Mouse (Mus musculus) brain, adult 10 weeks (tissue): Measurements from ENCODE around the gene Olfr94. TPM values are rescaled to one million over a fixed set of nuclear protein-coding genes. Genes with fewer than 3 reads are reported as not detected.

ENCODE experiments used
- polyA plus RNA-seq: library from polyadenylated mRNA; stranded (reverse); fragments of 350-450 nt; fragmentation: Illumina TruSeq; extraction: RNeasy Lipid Tissue Mini Kit (QIAGEN cat#74804); gene quantifications from one replicate; pipeline ENCODE4 v1.2.3, GENCODE M21; 2015; ENCODE audit warnings: low read depth, low replicate concordance

Olfr94 gene
- polyA plus RNA-seq, result not detected

DNA sequence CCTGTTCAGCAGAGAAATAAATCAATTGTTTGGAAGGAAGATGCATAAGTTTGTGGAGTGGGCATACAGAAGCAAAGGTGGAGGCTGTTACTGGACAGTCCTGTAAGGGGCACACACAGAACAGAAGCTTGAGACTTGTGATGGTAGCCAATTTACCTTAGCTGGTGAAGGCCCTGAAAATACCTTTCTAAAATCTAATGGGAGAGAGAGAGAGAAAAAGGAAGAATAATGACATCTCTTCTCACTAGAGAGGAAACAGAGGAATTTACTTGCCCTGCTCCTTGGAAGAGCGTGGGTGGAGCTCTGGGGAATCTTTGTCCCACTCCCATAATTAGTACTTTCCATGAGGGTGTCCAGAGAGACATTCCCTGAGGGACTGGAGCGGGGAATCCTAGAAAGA is at the start of gene Olfr94:
Olfr94 (minus strand) TSS at position 101 of the 400 bp plus-strand sequence.

DNA sequence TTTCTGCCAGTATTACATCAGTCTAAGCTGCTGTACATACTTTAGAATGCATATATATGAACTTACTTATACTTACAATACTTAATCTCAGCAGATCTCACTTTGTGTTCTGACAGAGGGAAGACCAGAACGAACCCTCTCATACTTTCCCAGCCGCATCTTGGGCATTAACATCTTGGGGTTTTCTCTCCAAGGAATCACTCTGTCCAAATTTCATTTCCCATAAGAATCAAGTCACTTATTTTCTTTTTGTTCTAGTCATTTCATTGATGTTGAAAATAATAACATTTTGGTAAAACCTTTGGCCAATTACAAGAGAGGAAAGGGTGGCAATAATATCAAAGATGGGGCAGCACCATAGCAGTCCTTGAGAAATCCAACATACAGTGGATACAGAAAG is 36.4 kb upstream of the Olfr94 start, which contains the start of gene Olfr97:
Olfr97 (minus strand) TSS at position 101 of the 400 bp plus-strand sequence.

DNA sequence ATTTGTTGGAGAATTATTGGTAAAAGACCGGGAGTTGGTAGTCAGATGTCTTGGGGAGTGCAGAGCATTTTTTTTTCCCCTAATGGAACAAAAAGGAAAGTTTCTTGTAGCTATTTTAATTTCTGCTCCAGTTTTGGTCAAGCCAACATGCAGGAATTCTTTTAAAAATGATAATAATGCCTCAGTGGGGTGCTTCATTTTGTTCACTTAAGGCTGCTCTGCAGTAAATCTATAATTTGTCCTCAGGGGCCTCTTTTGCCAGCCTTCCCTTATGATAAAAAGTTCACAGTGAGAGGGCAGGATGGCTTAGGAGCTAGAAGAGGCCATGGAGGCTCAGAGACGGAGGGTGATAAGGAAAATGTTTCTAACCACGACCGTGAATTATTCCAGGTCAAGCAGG is 19.1 kb upstream of the Olfr94 start, which contains the start of gene Olfr96:
Olfr96 (plus strand) TSS at position 301 of the 400 bp plus-strand sequence.

DNA sequence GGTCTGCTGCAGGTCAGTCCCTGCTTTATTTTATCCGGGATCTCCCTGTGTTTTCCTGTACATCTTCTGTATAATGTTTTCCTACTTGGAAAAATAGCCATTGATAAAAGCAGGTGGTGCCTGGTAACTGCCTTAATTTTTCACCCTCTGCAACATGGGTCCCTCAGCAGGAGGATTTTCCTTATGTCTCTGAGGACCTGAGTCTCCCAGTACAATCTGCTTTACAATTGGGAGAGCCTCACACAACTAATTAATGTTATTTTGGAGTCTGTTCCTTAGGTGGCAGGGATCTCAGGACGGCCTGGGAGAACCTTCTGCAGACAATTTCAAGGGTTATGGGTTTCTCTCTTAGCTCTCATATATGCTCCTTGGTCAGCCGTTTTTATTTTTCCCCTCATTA is 12.2 kb upstream of the Olfr94 start, which contains the start of gene Olfr95:
Olfr95 (minus strand) TSS at position 101 of the 400 bp plus-strand sequence.

DNA sequence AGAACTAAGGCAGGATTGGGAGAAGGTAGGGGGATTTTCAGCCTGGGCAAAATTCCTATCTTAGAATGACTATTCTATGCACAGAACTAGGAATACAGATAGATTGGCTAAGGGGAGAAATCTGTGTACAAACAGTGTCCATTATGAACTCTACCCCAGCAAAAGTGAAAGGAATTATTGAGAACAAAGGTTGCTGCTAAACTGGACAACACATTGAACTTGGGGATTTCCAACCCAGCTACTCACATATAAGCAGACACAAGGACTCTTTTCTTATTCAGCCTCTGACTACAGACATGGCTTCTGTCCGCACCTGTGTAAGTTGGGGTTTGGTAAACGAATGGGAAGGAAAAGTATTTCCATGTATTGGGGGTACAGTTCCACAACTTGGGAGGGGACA is 7.1 kb downstream of the Olfr94 start, which contains the start of gene Ubd:
Ubd (plus strand) TSS at position 237 of the 400 bp plus-strand sequence.

DNA sequence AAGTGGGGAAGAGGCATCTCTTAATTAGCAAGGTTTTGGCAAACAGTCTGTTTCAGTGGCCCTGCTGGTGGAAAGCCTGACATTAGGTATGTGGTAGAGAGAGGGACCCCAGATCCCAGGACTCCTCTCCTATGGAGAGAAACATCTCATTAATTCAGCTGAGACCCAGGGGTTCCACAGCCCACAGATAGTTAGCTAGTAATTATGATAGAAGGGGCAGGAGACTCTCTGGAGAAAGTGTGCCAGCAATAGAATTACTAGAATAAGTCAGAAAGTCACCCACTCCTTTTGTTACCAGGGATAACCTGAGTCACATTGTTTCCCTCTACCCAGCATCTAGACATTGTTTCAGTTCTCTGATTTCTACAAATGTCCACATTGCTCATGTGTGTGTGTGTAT is 39.4 kb downstream of the Olfr94 start, which contains the start of gene Olfr93:
Olfr93 (minus strand) TSS at position 101 of the 400 bp plus-strand sequence.

Other genes with a start within 250 kb of the Olfr94 start
- 197 TPM for gene Ppp1r11, start 249.3 kb downstream of the Olfr94 start, polyA plus RNA-seq
- gene Znrd1, start 242.4 kb downstream of the Olfr94 start, polyA plus RNA-seq, result 60.3 TPM
- gene Znrd1as, start 242.4 kb downstream of the Olfr94 start, polyA plus RNA-seq, result 8.0 TPM
- 0.74 TPM for gene 2410137M14Rik, start 219.8 kb downstream of the Olfr94 start, polyA plus RNA-seq
- 1.2 TPM for gene H2-M5, start 211.5 kb downstream of the Olfr94 start, polyA plus RNA-seq
- 12.3 TPM for gene Zfp57, start 199.8 kb downstream of the Olfr94 start, polyA plus RNA-seq
- 122 TPM for gene Mog, start 177.6 kb downstream of the Olfr94 start, polyA plus RNA-seq
- 529 TPM for gene Gabbr1, start 155.0 kb downstream of the Olfr94 start, polyA plus RNA-seq
- not detected for gene Olfr90, start 112.5 kb downstream of the Olfr94 start, polyA plus RNA-seq
- not detected for gene Olfr91, start 102.7 kb downstream of the Olfr94 start, polyA plus RNA-seq
- gene Olfr92, start 80.9 kb downstream of the Olfr94 start, polyA plus RNA-seq, result not detected
- not detected for gene Olfr93, start 39.5 kb downstream of the Olfr94 start, polyA plus RNA-seq
- gene Ubd, start 7.1 kb downstream of the Olfr94 start, polyA plus RNA-seq, result not detected
- not detected for gene Olfr95, start 12.1 kb upstream of the Olfr94 start, polyA plus RNA-seq
- not detected for gene Olfr96, start 19.2 kb upstream of the Olfr94 start, polyA plus RNA-seq
- not detected for gene Olfr97, start 36.3 kb upstream of the Olfr94 start, polyA plus RNA-seq
- gene Olfr98, start 62.8 kb upstream of the Olfr94 start, polyA plus RNA-seq, result not detected
- 5.0 TPM for gene H2-M3, start 69.2 kb upstream of the Olfr94 start, polyA plus RNA-seq
- not detected for gene Olfr99, start 82.5 kb upstream of the Olfr94 start, polyA plus RNA-seq
- gene Olfr101, start 103.3 kb upstream of the Olfr94 start, polyA plus RNA-seq, result not detected
- gene Olfr102, start 116.1 kb upstream of the Olfr94 start, polyA plus RNA-seq, result not detected
- gene Olfr103, start 138.7 kb upstream of the Olfr94 start, polyA plus RNA-seq, result not detected
- gene Olfr104-ps, start 158.6 kb upstream of the Olfr94 start, polyA plus RNA-seq, result not detected
- not detected for gene Olfr105-ps, start 178.0 kb upstream of the Olfr94 start, polyA plus RNA-seq
- not detected for gene Olfr106-ps, start 189.4 kb upstream of the Olfr94 start, polyA plus RNA-seq
- not detected for gene Olfr107, start 198.2 kb upstream of the Olfr94 start, polyA plus RNA-seq
- gene Olfr108, start 244.5 kb upstream of the Olfr94 start, polyA plus RNA-seq, result not detected